Mouse (Mus musculus): Measurements from ENCODE around the gene Gng3.
"Not testable (repeated sequence)": the region's sequence is repeated elsewhere in the genome, so short reads cannot be mapped to it uniquely, and the experiment has no call there.

The Gng3 gene

DNA sequence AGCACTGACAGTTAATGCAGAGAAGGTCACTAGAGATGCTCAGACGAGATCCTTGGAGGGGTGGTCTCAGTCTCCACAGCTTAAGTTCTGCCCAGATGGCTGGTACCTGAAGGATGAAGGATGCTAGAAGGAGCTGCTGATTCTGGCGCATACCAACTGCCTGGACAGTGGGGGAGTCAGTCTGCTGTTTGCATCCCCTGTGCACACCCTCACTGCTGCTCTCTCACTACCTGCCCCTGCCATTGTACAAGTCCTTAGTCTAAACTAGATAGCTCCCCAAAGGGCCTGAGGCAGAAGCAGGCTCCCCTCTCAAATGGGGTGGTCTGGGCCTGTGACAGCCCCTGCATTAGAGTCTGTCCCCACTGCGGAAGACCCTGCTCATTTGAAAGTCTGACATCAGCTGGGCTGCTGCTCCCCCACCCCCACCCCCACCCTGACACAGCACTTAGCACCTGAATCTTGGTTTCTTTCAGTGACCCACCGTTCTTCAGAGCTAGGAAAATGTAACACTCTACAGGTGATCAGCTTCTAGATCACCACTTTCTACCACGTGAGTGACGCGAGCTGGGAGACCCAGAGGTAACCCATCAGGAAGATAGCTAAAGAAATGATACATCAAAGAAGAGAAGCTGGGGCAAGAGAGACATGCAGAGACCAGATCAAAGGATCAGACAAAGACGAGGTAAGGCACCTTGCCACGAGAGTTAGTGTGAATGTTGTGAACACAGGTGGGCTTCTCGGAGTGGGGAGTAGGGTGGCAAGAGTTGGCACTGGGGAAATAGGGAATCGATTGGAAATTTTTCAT, at the start of gene Gng3:
TSS of gene Gng3 (minus strand) at position 92 of the 805 bp plus-strand sequence.
- DNase-seq: no peak

GRCm38 (mm10) chr19:8887585-8888463, 48.8 kb upstream of the Gng3 start:
- no peak for DNase-seq

- DNase-seq: no peak
Observed at GRCm38 (mm10) chr19:8886916-8887584, 48.1 kb upstream of the Gng3 start.

DNA sequence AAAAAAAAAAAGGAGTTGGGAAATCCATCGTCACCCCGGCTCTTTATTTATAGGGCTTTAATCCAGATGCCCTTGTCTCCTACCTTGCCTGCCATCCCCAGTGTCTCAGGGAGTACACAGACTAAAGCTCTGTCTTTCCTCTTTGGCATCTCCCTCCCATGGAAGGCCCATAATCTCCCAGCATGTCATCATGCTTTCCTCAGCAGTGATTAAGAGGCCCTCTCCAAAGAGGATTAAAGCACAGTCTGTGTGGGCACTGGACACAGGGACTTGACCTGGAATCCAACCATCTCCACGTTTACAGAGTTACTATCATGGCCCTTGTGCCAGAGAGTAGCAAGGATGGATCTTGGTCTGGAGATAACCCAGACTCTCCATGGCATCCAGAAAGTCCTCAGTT, 44.6 kb upstream of the Gng3 start, which contains the start of the genes Lbhd1 and Gm49403:
TSS of gene Lbhd1 (plus strand) at position 117 of the 400 bp plus-strand sequence.
TSS of gene Gm49403 (plus strand) at position 315 of the 400 bp plus-strand sequence.
- no peak for DNase-seq

GRCm38 (mm10) chr19:8881034-8881392, 42.0 kb upstream of the Gng3 start:
- no peak for DNase-seq

DNA sequence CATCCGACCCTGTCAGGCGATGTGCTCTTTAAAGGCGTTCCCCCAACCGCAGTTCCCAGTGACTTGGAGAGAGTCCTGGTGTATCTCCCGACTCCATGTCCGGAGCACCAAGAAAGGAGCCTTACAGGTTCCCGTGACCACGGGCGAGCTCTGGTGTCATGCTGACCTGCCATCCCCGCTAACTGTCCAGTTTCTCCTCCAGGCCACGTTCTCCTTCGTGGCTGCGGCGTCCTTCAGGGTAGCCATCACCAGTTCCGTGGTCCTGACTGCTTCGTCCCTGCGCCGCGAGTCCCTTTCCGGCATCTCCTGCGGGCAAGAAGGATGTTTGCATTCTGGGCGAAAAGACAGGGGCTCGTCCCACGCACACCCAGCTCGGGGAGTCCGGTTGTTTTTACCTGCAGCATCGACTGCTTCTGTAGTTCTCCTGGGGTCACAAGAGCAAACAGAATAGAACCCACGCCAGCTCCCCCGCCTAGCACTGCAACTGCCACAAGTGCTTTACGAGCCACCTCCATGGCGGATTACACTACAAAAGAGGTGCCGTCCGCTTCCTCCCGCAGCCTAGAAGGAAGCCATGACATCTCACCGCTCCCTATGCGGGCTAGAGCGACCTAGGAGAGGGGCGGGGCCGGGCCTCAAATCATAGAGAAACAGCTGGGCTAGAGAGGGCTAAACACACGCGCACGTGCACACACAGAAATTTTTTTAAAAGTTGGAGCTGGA, 41.5 kb upstream of the Gng3 start, which contains the start of gene Uqcc3:
TSS of gene Uqcc3 (minus strand) at position 613 of the 723 bp plus-strand sequence.
- DNase-seq: peak; percentile 90 to 91

GRCm38 (mm10) chr19:8875031-8875430, 36.0 kb upstream of the Gng3 start:
- no peak for DNase-seq

- DNase-seq: no peak
Observed at GRCm38 (mm10) chr19:8872266-8872840, 33.4 kb upstream of the Gng3 start.

GRCm38 (mm10) chr19:8871267-8872186, 32.5 kb upstream of the Gng3 start, which contains the start of gene Ubxn1:
Ubxn1 (plus strand) TSS chr19:8871496.
- peak; percentile 93 to 94 for DNase-seq

DNA sequence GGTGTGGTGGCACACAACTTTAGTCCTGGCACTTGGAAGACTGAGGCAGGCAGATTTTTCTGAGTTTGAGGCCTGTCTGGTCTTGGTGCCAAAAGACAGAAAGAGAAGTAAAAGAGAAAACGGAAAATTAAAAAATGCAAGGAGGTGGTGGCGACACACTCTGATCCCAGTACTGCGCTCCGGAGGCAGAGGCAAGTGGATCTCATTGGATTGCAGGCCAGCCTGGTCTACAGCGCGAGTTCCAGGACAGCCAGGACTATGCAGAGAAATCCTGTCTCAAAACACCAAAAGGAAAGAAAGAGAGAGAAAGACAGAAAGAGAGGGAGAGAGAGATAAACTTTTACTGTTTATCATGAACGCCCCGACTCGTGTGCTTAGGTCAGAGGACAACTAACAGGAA, 31.8 kb upstream of the Gng3 start:
- no peak for DNase-seq

- not testable (repeated sequence) for DNase-seq
Observed at GRCm38 (mm10) chr19:8870381-8870780, 31.4 kb upstream of the Gng3 start.

DNA sequence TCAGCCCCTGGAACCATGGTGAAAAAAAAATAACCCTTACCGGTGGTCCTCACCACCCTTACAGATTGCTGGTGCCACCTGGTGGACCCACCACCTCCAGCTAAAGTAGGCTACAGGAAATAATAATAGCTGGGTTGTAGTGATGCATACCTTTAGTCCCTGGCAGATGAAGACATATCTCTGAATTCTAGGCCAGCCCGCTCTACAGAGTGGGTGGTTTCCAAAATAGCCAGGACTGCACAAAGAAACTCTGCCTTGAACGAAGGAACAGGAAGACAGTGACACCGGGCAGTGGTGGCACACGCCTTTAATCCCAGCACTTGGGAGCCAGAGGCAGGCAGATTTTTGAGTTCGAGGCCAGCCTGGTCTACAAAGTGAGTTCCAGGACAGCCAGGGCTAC, 25.3 kb upstream of the Gng3 start:
- no peak for DNase-seq

DNA sequence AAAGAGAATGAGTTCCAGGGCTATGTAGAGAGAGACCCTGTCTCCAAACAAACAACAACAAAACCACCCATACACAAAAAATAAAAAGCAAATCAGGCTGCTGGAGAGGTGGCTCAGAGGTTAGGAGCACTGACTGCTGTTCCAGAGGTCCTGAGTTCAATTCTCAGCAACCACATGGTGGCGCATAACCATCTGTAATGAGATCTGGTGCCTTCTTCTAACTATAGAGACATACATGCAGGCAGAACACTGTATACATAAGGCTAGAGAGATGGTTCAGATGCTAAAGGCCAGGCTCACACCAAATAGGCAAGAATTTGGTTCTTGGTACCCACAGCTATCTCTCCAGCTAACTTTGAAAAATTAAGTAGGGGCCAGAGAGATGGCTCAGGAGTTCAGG, 20.0 kb upstream of the Gng3 start:
- peak; percentile 59 to 61 for DNase-seq

DNA sequence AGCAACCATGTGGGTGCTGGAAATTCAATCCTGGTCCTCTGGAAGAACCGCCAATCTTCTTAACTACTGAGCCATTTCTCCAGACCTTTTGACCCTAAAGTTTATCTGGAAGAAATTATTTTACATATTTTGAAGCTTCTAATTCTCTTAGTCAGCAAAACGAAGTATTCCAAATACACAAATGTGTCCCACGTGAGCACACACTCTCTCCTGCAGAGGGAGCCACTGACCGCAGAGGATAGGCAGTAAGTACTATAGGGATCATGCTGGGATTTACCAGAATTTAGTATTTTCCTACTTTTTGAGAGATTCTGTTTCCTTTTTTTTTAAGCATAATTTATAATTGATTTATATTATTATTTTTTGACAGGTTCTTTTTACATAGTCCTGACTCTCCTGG, 18.7 kb upstream of the Gng3 start:
- DNase-seq: peak; percentile 41 to 46

DNA sequence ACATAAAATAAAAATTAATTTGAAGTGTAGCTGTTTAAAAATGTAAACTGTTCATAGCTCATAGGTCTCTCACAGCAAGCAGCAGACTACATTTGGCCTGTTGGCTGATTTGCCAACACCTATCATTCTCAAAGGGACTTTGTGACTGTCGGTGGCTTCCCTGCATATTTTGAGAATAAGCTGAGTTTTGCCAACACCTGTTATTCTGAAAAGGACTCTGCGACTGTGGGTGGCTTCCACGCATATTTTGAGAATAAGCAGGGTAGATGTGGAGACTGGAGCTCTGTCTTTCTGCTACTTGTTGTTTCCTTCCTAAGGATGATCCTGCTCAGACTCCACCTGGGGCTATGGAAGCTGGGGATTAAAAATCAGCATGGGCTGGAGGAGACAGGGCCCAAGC, 14.1 kb upstream of the Gng3 start:
- no peak for DNase-seq

DNA sequence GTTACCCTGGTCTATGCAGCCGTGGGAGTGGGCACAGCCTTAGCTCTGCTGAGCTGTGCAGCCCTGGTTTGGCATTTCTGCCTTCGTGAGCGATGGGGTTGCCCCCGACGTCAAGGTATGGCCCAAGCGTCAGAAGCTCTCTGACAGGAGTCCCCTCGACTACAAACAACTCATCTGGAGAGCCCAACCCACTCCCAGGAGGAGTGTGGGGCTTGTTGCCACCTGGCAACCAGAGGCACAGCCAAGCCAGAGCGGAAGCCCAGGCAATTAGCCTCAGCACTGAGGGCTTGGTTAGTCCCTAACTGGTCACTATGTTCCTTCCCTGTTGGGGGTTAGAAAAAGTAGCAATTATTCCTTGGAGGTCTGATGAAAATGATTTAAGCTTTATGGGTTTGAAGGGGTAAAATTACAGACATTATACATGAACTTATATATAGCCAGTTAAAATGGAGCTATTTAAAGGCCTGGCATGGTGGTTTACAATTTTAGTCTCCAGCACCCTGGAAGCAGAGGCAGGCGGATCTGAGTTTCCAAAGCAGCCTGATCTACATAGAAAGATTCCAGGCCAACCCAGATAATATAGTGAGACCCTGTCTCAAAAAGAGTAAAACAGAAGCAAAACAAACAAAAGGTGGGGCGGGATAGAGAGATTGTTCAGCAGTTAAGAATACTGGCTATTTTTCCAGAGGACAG, 13.4 kb upstream of the Gng3 start:
- DNase-seq: no peak

DNA sequence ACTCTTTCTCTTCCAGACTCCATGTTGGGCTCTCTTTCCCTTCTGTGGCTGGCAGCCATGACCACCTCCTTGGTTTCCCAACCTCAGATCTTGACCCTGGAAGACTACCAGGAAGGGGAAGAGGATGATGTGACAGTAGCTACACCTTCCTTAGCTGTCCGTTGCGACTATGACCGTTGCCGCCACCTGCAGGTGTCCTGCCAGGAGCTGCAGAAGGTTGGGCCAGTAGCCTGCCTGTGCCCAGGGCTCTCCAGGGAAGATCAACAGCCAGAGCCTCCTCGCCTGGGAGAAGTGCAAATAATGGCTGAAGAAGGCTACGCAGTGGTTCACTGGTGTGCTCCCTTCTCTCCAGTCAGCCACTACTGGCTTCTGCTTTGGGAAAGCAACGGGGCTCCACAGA, 12.6 kb upstream of the Gng3 start:
- no peak for DNase-seq

DNA sequence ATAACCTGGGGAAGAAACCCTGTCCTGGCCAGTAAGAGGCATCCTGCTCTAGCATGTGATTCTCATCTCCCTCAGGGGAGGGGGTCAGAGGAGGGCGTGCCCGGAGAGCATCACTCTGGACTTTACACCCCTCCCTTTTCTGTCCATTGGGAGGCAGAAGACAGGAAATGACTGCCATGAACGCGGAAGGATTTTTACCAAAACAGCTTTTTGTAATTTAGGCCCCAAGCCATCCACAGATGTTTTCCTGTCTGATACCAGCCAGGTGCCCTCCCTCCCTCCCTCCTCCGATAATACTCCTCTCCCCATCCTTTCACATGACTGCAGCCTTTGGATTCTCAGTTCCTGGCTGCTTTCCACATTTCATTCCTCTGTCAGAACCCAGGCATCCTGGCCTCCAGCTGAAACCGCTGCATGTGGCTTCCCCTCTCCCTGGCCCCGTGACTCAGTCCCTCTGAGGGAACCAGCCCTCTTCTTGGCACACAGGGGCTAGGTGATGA, 11.5 kb upstream of the Gng3 start, which contains the start of gene Lrrn4cl:
TSS of gene Lrrn4cl (plus strand) at position 367 of the 500 bp plus-strand sequence.
- DNase-seq: no peak

- DNase-seq: no peak
Observed at GRCm38 (mm10) chr19:8848356-8848755, 9.4 kb upstream of the Gng3 start.
